Mouse (Mus musculus) mesoderm, embryonic 11.5 days (tissue): Measurements from ENCODE around the gene Nfkb1.

Source experiments
- DNase-seq: peaks from one replicate; pipeline ENCODE4 v3.0.0-alpha.2; 2012; ENCODE audit warnings: low read depth, low spot score

Nfkb1 gene

GRCm38 (mm10) chr3:135691191-135692131, at the start of gene Nfkb1:
Gene Nfkb1, minus strand, starts transcription at chr3:135691547.
- peak; percentile 74 for DNase-seq

- no peak for DNase-seq
Measured at GRCm38 (mm10) chr3:135740711-135741110, 49.4 kb upstream of the Nfkb1 start.

- DNase-seq: no peak
Measured at GRCm38 (mm10) chr3:135734736-135735135, 43.4 kb upstream of the Nfkb1 start.

GRCm38 (mm10) chr3:135732747-135733445, 41.5 kb upstream of the Nfkb1 start:
- DNase-seq: no peak

- peak; percentile 95 for DNase-seq
Measured at GRCm38 (mm10) chr3:135731292-135732047, 40.1 kb upstream of the Nfkb1 start.

GRCm38 (mm10) chr3:135730790-135731189, 39.4 kb upstream of the Nfkb1 start:
- DNase-seq: peak; percentile 13

GRCm38 (mm10) chr3:135729575-135729974, 38.2 kb upstream of the Nfkb1 start:
- no peak for DNase-seq

GRCm38 (mm10) chr3:135728900-135729299, 37.6 kb upstream of the Nfkb1 start:
- no peak for DNase-seq

GRCm38 (mm10) chr3:135727339-135727738, 36.0 kb upstream of the Nfkb1 start:
- DNase-seq: no peak

GRCm38 (mm10) chr3:135726521-135727275, 35.4 kb upstream of the Nfkb1 start:
- no peak for DNase-seq

- no peak for DNase-seq
Measured at GRCm38 (mm10) chr3:135726023-135726422, 34.7 kb upstream of the Nfkb1 start.

- no peak for DNase-seq
Measured at GRCm38 (mm10) chr3:135722104-135722503, 30.8 kb upstream of the Nfkb1 start.

GRCm38 (mm10) chr3:135719969-135720368, 28.6 kb upstream of the Nfkb1 start:
- no peak for DNase-seq

GRCm38 (mm10) chr3:135719179-135719532, 27.8 kb upstream of the Nfkb1 start:
- no peak for DNase-seq

- DNase-seq: no peak
Measured at GRCm38 (mm10) chr3:135718323-135719178, 27.2 kb upstream of the Nfkb1 start.

GRCm38 (mm10) chr3:135713016-135713950, 21.9 kb upstream of the Nfkb1 start:
- no peak for DNase-seq

GRCm38 (mm10) chr3:135711613-135712012, 20.3 kb upstream of the Nfkb1 start:
- no peak for DNase-seq

- DNase-seq: no peak
Measured at GRCm38 (mm10) chr3:135711040-135711570, 19.8 kb upstream of the Nfkb1 start.

GRCm38 (mm10) chr3:135703307-135703706, 12.0 kb upstream of the Nfkb1 start:
- DNase-seq: no peak
